Mouse (Mus musculus) frontal cortex, postnatal 36 days (tissue): ENCODE measurements around the gene Pwwp2b.

Experiments
- DNase-seq, 2 experiments: peaks; one replicate each; pipeline ENCODE4 v3.0.0; 2022; ENCODE audit warnings: low spot score in 2 of 2

Pwwp2b gene

GRCm38 (mm10) chr7:139264337-139264736 lies 16.1 kb downstream of the Pwwp2b start:
- DNase-seq, result no peak

- DNase-seq, result no peak
Measured at GRCm38 (mm10) chr7:139265634-139266033, 17.4 kb downstream of the Pwwp2b start.

- no peak for DNase-seq
Measured at GRCm38 (mm10) chr7:139266431-139266830, 18.1 kb downstream of the Pwwp2b start.

DNA sequence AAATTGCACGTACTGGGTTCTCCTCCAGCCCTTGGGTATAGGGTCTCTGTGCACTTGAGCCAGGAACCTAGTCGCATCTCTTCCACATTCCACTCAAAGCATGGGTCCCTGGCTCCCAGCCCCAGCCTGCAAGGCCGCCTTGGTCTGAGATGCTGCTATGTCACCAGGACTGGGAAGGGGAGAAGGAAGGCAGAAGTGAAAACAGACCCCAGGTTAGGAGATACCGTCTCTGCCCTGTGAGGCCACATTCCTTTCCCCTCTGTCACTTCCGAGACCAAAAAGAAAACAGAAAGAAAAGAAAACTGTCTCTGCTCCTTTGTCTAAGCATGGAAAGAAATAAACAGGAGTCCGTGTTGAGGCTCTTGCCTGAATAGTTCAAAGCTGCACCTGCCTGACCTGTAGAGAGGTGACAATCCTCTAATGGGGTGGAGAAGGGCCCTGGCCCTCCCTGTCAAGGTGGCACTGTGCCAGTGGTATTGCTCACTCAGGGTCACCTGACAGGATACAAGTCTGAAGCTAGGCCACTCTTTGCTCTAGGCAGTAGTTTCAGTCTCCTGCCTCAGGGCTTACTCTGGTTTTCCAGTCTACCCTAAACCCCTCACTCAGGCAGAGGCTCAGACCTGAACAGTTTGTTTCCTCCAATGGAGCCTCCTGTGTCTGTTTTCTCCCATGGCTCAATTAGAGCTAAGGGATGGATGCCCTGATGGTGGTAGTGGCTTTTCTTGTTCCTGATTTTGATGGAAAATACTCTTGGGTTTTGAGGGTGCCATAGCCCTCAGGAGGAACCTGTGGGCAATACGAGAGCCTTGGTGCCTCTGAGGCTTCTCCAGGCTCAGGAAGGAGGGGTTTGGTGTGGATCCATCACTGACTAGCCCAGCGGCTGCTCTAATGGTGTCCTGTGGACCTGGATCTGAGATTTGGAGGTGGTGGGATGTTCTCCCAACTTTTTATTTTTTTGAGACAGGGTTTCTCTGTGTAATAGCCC lies 18.9 kb downstream of the Pwwp2b start:
- no peak for DNase-seq

DNA sequence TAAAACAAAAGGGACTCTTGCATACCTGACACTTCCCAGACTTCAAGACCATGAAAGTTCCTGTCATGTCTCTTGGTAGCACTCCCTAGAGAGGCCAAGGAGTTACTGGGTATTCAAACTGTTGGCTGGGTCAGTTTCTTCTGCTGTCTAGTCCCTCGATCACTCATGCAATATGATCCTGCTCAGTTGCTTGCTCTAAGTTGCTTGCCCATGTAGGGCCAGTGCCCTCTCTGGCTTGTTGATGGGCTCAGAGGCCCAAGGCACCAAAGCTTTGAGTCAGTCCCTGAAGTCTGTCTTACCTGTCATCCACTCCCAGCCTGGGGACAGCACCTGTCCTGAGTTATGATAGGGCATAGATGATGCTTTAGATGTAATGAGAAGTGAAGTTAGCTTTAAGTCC lies 22.5 kb downstream of the Pwwp2b start:
- no peak for DNase-seq

DNA sequence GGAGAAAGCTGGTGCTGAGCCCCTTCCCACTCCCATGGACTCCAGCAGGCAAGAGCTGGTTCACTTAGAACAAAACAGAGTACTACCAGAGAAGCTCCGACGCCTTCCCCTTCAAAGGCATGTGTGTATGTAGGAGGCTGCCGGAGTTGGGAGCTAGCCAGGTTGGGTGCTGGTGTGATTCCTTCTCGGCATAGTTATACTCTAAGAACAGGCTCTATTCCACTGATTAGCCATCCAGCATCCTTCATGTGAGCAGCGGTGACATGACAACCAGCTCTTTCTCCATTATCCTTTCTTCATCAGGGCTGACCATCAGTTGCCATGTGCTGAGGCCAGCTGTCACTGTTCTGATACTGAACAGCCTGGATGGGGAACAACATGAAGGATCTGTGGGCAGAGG lies 23.6 kb downstream of the Pwwp2b start:
- DNase-seq, result peak; percentile 73 to 80

GRCm38 (mm10) chr7:139272639-139273396 lies 24.5 kb downstream of the Pwwp2b start:
- DNase-seq, result peak; percentile 39 to 71

DNA sequence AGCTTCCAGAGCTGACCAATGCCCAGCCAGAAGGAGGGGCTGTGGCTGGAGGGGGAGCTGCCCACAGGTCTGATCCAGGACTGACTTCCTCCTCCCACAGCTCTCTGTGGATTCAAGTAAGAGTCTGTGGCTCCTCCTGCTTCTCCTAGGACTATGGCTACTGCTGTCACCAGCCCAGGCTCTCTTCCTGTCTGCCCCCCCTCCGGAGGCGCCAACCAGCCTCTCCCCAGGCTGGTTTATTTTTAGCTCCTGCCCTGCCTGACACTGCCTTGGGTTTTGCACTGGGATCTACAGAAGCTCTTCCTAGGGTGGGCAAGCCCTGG lies 25.1 kb downstream of the Pwwp2b start:
- DNase-seq, result no peak

DNA sequence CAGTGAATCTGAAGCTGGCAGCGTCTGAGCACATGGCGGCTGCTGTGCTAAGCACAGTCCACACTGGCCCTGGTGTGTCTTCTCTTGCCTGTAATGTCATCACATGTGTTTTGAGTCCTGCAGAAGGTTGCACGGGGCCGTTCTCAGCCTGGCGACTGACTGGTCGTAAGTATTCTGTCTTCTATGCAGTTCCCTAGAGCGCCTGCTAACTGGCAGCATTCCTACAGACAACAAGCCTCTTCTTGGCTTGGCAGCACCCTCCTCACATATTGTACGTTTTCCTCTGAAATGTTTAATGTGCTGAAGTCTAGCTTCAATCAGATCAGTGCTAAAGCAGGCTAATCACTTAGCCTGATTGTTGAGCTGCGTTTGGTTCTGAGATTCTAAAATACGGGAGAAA lies 27.3 kb downstream of the Pwwp2b start:
- DNase-seq, result peak; percentile 33 to 51

DNA sequence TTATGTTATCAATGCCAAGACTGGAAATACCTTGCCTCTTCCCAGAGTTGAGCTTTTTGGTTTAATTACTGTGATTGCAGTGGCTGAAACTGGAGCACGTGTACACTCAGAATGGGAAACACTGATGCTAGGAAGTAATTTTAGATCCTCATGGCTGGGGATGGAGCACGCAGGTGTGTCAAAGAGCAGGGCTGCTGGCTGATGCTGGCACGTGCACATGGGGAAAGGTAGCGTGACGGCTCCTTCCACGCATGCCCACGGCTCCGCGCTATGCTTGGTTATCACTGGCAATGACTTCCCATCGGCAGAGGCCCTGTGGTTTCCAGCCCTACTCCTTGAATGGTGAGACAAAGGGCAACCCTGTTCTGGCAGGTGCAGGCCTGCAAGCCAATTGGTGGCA lies 27.9 kb downstream of the Pwwp2b start:
- DNase-seq, result no peak

- no peak for DNase-seq
Measured at GRCm38 (mm10) chr7:139277536-139277935, 29.3 kb downstream of the Pwwp2b start.

- DNase-seq, result no peak
Measured at GRCm38 (mm10) chr7:139279571-139279970, 31.3 kb downstream of the Pwwp2b start.

DNA sequence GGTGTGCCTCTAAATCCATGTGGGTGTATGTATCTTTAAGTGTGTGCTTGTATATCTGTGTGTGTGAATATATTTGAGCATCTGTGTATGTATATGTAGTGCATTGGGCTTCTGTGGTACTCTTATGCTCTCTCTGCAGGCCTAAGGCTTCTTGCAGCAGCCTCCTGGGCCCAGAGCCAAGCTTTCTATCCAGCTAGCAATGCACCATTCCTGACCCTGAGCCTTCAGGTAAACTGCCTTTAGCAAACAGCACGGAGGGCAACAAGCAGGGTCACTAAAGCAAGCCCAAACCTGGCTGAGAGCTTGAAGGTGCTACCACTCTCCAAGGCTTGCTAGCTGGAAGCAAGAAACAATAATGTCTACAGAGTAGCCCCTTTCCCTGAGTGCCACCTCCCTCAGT lies 31.8 kb downstream of the Pwwp2b start:
- DNase-seq, result no peak

- DNase-seq, result no peak
Measured at GRCm38 (mm10) chr7:139281195-139281594, 32.9 kb downstream of the Pwwp2b start.

- no peak for DNase-seq
Measured at GRCm38 (mm10) chr7:139282037-139282436, 33.8 kb downstream of the Pwwp2b start.

DNA sequence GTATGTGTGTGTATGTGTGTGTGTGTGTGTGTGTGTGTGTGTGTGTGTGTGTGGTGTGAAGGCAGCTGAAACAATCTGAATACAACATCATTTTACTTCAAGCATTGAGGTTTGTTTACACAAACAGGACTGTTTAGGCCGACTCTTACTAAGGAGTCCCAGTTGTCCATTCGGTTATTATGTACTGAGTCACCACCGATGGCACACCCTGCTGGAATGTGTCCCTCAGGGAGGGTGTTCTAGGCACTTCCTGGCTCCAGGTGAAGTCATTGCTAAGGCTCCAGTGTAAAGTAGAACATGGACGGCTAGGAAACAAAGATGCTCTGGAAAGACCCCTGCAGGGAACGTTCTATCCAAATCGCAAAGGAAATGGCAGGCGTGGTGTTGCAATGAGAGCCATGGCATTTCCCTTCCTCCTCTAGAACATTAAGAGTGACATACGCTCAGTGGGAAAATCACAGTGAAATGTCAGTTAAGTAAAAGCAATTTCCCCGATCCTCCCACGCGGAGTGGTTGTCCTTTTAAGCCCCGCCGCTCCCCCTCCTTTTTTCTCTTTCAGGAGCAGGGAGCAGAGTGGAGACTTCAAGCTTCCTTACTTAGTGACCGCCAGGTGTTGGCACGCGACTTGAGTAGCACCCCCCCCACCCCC lies 37.1 kb downstream of the Pwwp2b start:
- DNase-seq, result no peak

DNA sequence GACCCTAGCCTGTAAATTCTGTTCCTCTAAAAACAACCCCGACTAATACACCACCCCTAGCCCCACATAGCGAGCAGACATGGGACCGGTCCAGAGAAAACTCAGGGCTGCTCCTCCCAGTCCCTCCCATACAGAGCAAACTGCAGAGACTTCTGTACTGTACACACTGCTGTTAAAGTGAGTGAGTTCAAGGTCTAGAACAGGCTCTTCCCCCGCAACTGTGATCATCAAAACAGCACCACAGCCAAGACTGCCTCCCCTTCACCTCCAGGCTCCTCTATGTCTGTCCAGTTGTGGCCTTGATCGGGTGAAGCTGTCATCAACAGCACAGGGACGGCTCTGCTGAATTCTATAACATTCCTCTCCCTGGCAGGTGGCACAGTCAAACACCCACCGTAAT lies 40.3 kb downstream of the Pwwp2b start:
- DNase-seq, result no peak

DNA sequence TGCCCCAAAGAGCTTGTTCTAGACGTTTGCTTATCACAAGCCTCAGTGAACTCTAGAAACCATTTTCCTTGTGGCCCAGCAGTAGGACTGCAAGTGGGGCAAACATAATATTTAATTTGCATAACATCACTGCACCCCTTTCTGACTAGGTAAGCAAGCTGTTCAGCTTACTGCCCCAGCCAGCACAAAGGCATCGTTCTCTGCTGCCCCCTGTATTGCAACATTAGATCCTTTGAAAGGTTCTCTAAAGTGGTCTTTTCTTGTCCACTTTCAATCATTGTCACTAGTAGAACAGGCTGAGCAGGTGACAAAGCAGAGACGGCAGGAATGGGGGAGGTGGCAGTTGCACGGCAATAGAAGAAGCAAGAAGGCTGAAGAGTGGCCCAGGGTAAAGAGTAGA lies 45.1 kb downstream of the Pwwp2b start:
- DNase-seq, result no peak

- DNase-seq, result no peak
Measured at GRCm38 (mm10) chr7:139294076-139294475, 45.8 kb downstream of the Pwwp2b start.

GRCm38 (mm10) chr7:139295653-139296052 lies 47.4 kb downstream of the Pwwp2b start:
- DNase-seq, result no peak

DNA sequence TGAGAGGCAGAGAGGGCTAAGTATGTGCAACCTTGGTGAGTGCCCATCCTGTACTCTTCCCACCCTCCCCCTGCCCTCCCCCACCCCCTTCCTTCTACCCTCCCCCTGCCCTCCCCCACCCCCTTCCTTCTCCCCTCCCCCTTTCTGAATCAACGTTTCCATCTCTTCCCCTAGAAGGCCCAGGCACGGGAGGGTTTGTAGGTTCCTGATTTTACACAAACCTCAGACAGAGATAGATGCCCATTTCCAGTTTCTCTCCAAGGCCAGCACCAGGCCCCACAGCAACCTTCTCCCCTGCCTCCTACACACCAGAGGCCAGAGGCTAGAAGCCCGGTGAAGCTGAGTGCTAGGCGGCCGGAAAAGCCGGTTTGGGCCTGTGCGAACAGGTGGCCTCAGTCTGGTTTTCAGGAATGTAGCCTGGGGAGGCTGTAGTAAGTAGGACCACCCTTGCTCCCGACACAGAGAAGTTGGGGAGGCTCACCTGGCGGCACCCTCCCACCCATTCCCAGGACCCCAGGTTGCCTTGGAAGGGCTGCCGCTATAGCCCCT lies 48.3 kb downstream of the Pwwp2b start:
- no peak for DNase-seq

GRCm38 (mm10) chr7:139298446-139298845 lies 50.2 kb downstream of the Pwwp2b start:
- no peak for DNase-seq
